Mouse (Mus musculus): ENCODE measurements at regions not wholly inside any gene's neighbourhood (a gene's known extent, or its start where the extent isn't known, plus 50 kb on each side); places are given as distances from the start of the nearest gene placed in this dataset.

DNA sequence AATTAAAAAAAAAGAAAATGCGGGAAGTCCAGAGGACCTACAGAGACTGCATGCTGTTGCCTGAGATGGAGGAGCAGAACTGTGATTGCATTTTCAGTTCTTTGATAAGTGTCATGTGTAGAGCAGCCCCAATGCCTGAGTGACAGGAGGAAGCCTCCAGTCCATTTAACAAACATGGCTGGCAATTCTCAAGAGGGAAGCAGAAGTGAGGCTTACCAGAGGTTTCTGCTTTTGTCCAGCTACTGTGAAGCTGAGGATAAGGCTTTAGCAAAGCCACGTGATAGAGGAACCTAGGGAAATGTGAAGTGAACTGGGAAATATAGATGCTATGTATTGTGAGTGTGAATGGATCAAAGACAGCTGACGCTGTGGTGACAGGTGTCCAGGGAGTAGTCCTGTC is 56.6 kb downstream of the Sucnr1 start:
- no peaks in the 10 kb centered on the region for H3K4me1 ChIP-seq (ENCODE audit: control insufficient read depth, insufficient read depth, low read length)
- H3K27ac ChIP-seq (ENCODE audit: insufficient read depth, low read length): no peak overlapping the region
- TF ChIP-seq CTCF (IDR thresholded peaks at IDR 0.05; ENCODE audit: extremely low read depth, insufficient read depth, low read length) (no peak), POLR2A (IDR thresholded peaks at IDR 0.05; ENCODE audit: extremely low read depth, insufficient read depth, low read length) (no peak)
- no peak overlapping the region for H3K4me3 ChIP-seq (ENCODE audit: insufficient read depth, low read length)

DNA sequence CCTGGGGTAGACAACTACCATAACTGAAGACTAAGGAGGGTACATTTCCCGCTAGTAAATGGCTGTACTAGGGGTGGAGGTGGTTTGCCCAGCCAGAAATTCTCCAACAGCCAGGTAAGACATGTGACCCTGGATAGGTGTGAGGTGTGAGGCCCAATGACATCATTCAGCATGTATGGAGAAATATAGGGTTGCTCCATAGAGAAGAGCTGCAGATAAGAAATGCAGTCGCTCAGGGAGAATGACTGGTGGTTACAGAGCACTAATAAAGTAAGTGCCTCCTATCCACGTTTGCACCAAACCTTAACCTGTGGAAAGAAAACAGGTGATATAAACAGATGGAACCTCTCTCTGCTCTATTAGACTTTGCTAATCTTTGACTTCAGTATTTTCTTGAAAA is 78.2 kb downstream of the Sucnr1 start:
- TF ChIP-seq CTCF (IDR thresholded peaks at IDR 0.05; ENCODE audit: extremely low read depth, insufficient read depth, low read length): no peak
- TF ChIP-seq POLR2A (IDR thresholded peaks at IDR 0.05; ENCODE audit: extremely low read depth, insufficient read depth, low read length): no peak

DNA sequence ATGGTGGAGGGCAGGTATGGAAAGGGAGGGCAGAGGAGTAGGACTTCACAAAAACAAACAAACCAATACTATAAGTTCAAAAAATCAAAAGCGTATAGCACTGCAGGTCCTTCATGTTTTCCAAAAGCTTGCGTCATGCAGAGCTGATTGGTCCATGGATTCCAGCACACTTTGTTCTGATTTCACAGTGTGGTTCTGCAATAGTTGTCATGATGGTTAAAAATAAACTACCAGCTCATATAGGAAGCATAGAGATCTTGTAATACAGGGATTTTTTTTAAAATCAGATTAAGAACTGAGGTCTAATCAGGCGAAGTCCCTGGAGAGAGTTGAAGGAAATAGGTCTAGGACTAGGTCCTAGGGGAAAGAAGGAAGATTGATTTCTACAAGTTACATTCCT is 86.0 kb downstream of the Sucnr1 start:
- Histone ChIP-seq H3K4me1 (ENCODE audit: control insufficient read depth, insufficient read depth, low read length) (no peaks in the 10 kb centered on the region), H3K4me3 (ENCODE audit: insufficient read depth, low read length) (no peak overlapping the region), H3K27ac (ENCODE audit: insufficient read depth, low read length) (no peak overlapping the region)
- TF ChIP-seq POLR2A (IDR thresholded peaks at IDR 0.05; ENCODE audit: extremely low read depth, insufficient read depth, low read length) (no peak), CTCF (IDR thresholded peaks at IDR 0.05; ENCODE audit: extremely low read depth, insufficient read depth, low read length) (no peak)

More for the DNA sequence above, 78.2 kb downstream of the Sucnr1 start:
- no peak overlapping the region for H3K27ac ChIP-seq (ENCODE audit: insufficient read depth, low read length)
- H3K4me1 ChIP-seq (ENCODE audit: control insufficient read depth, insufficient read depth, low read length): no peaks in the 10 kb centered on the region
- H3K4me3 ChIP-seq (ENCODE audit: insufficient read depth, low read length): no peak overlapping the region

DNA sequence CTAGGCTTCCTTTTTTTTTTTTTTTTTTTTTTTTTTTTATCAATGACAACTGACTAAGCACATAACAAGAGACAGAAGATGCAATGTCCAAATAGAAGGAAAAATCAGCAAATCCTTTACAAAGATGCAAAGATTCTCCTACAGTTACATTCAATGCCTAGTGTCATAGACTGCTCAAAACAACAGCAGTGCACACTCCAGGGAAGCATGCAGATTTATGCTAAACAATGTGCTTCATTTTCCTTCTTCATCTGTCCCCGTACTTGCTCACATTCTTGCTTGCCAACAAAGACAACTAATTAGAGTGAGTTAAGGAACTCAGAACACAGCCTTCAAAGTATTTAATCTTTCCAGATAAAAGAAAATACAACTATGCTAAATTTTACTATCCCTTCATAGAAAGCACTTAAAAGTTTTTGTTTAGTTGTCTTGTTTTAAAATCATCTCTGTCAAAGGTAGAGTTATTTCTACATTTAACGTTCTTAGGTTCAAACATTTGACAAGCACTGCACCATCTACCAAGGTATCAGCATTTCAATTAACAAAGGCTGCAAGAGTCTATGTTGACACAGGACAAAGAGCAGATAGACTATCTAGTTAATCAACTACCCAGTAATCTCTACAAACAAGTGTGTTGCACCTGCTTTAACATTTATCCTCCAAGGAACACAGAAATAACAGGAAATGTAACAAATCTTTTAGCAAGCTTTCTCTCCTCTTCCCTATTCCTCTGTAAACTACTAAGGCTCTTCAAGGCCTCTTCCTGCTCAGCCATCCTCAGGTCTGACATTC is 86.7 kb downstream of the Sucnr1 start:
- no peak for TF ChIP-seq CTCF (IDR thresholded peaks at IDR 0.05; ENCODE audit: extremely low read depth, insufficient read depth, low read length)
- no peaks in the 10 kb centered on the region for H3K4me1 ChIP-seq (ENCODE audit: control insufficient read depth, insufficient read depth, low read length)
- H3K27ac ChIP-seq (ENCODE audit: insufficient read depth, low read length): no peak overlapping the region
- H3K4me3 ChIP-seq (ENCODE audit: insufficient read depth, low read length): no peak overlapping the region

DNA sequence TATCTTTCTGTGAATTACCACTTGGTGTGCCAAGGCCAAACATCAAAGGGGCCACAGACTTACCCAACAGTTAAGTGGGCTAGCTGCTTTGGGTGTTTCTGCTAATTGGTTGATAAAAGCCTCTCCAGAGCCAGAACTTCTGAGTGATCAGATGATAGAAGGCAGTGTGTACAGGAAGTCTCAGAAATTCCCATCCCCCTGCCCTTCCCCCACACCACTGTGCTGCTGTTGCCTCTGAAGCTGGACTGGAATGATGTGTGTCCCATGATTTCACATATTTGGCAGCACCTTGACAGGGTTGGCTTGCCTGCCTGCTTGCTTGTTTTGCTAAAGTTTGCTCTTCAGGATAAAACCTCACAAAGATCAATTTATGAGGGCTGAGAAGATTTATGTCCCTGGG is 87.9 kb downstream of the Sucnr1 start:
- TF ChIP-seq CTCF (IDR thresholded peaks at IDR 0.05; ENCODE audit: extremely low read depth, insufficient read depth, low read length): no peak
- TF ChIP-seq POLR2A (IDR thresholded peaks at IDR 0.05; ENCODE audit: extremely low read depth, insufficient read depth, low read length): no peak
- Histone ChIP-seq H3K27ac (ENCODE audit: insufficient read depth, low read length) (no peak overlapping the region), H3K4me3 (ENCODE audit: insufficient read depth, low read length) (no peak overlapping the region), H3K4me1 (ENCODE audit: control insufficient read depth, insufficient read depth, low read length) (no peaks in the 10 kb centered on the region)

DNA sequence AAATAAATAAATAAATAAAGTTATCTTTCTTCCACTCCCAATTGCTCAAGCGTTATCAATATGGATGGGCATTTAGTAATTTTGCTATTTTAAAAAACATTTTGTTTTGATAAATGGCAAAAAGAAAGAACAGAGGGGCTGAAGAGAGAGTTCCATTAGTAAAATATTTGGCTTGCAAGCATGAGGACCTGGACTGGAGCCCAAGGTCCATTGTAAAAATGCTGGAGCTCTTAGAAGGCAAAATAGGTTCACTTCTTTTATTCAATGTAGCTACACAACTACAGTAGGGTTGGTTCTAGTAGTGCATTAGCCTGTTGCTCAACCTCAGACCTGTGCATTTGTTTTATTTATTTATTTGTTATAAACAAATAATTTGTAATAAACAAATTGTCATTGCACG is 102.8 kb downstream of the Sucnr1 start:
- TF ChIP-seq CTCF (IDR thresholded peaks at IDR 0.05; ENCODE audit: extremely low read depth, insufficient read depth, low read length): no peak
- TF ChIP-seq POLR2A (IDR thresholded peaks at IDR 0.05; ENCODE audit: extremely low read depth, insufficient read depth, low read length): no peak
- H3K27ac ChIP-seq (ENCODE audit: insufficient read depth, low read length): no peak overlapping the region
- no peak overlapping the region for H3K4me3 ChIP-seq (ENCODE audit: insufficient read depth, low read length)
- H3K4me1 ChIP-seq (ENCODE audit: control insufficient read depth, insufficient read depth, low read length): no peaks in the 10 kb centered on the region

DNA sequence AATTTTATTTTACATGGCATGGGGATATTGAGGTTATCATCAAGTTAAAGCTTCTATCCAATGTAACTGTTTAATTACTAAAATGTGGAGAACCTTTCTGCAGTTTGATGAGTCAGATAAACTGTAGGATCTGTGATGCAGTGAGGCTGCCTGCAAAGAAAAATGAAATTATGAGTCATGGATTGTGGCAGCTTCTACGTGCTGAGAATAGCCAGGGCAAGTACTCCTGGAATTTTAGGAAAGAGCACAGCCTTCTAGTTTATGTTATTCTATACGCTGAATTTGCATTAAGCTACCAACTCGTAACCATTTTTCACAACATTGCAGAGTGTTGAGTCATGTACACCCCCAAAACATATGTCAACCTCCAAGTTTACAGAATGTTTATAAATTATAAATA is 114.4 kb downstream of the Sucnr1 start:
- no peak overlapping the region for H3K27ac ChIP-seq (ENCODE audit: insufficient read depth, low read length)
- TF ChIP-seq CTCF (IDR thresholded peaks at IDR 0.05; ENCODE audit: extremely low read depth, insufficient read depth, low read length) (no peak), POLR2A (IDR thresholded peaks at IDR 0.05; ENCODE audit: extremely low read depth, insufficient read depth, low read length) (no peak)
- H3K4me1 ChIP-seq (ENCODE audit: control insufficient read depth, insufficient read depth, low read length): no peaks in the 10 kb centered on the region
- H3K4me3 ChIP-seq (ENCODE audit: insufficient read depth, low read length): no peak overlapping the region

DNA sequence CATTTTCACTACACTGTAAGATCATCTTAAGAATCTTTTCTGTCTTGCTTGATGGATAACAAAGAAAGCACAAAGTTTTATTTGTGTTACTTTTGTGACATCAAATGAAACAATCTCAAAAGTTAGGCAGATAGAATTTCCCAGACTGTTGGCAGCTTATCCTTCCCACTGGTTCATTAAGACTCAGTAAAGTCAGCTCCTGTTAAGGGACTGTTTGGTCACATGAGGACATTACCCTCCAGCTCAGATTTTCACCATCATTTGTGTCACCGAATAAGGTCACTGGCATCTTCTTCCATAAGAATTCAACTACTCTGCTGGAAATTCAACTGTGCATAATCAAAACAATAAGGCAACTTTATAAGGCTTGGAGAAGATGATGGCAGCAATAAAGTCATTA is 126.3 kb downstream of the Sucnr1 start:
- H3K4me3 ChIP-seq (ENCODE audit: insufficient read depth, low read length): no peak overlapping the region
- H3K27ac ChIP-seq (ENCODE audit: insufficient read depth, low read length): no peak overlapping the region
- TF ChIP-seq POLR2A (IDR thresholded peaks at IDR 0.05; ENCODE audit: extremely low read depth, insufficient read depth, low read length) (no peak), CTCF (IDR thresholded peaks at IDR 0.05; ENCODE audit: extremely low read depth, insufficient read depth, low read length) (no peak)
- H3K4me1 ChIP-seq (ENCODE audit: control insufficient read depth, insufficient read depth, low read length): no peaks in the 10 kb centered on the region

DNA sequence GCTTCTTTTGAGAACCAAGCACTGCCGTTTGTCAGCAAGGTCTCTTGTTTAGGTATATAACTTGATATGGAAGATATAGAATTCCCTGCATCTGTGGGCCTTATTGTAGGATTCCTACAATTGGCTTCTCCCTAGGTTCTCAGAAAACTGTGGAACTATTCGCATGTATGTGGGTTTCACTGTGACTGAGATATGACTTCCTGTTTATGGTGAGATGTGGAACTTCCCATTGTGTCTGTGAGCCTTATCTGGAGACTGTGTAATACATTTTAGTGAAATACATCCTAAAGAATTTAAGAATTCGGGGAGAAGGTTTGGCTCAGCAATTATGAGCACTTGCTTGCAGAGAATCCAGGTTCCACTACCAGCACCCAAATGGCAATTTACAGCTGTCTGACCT is 137.3 kb downstream of the Sucnr1 start:
- Histone ChIP-seq H3K4me1 (ENCODE audit: control insufficient read depth, insufficient read depth, low read length) (no peaks in the 10 kb centered on the region), H3K4me3 (ENCODE audit: insufficient read depth, low read length) (no peak overlapping the region), H3K27ac (ENCODE audit: insufficient read depth, low read length) (no peak overlapping the region)
- TF ChIP-seq CTCF (IDR thresholded peaks at IDR 0.05; ENCODE audit: extremely low read depth, insufficient read depth, low read length) (no peak), POLR2A (IDR thresholded peaks at IDR 0.05; ENCODE audit: extremely low read depth, insufficient read depth, low read length) (no peak)

DNA sequence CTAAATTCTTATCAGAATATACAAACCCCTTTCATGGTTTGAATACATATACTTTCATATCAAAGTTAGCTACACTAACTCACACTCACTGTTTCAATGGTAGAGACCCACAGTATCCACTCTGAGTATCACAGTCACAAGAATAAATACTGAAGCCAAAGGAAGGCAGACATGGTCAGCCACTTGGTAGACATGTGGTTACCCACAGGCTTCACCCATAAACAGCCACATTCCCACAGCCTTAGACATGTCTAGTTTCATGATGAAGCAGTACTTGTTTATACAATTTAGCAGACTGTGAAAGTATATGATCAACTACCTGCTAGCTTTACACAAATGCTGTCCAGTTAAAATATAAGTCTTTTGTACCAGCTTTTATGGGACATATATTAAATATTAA is 159.0 kb downstream of the Sucnr1 start:
- no peak overlapping the region for H3K4me3 ChIP-seq (ENCODE audit: insufficient read depth, low read length)
- TF ChIP-seq CTCF (IDR thresholded peaks at IDR 0.05; ENCODE audit: extremely low read depth, insufficient read depth, low read length) (no peak), POLR2A (IDR thresholded peaks at IDR 0.05; ENCODE audit: extremely low read depth, insufficient read depth, low read length) (no peak)
- no peaks in the 10 kb centered on the region for H3K4me1 ChIP-seq (ENCODE audit: control insufficient read depth, insufficient read depth, low read length)
- H3K27ac ChIP-seq (ENCODE audit: insufficient read depth, low read length): no peak overlapping the region

Measured in cortical plate, adult 2 months (tissue).